Mouse (Mus musculus) gastrocnemius, postnatal 25 days (tissue): Measurements from ENCODE around the gene Unc5c. TPM values are rescaled to one million over a fixed set of nuclear protein-coding genes. Genes with fewer than 3 reads are reported as not detected.

Experiments
- DNase-seq: peaks from one replicate; pipeline ENCODE4 v3.0.0; 2022
- total RNA-seq, 2 experiments: library from RNA; stranded (reverse); gene quantifications; 1 replicate in 1 of 2; 2 replicates in 1 of 2; pipeline ENCODE4 v1.2.3; 2021

The Unc5c gene
- total RNA-seq, 2 experiments from 2014 or later = not detected

DNA sequence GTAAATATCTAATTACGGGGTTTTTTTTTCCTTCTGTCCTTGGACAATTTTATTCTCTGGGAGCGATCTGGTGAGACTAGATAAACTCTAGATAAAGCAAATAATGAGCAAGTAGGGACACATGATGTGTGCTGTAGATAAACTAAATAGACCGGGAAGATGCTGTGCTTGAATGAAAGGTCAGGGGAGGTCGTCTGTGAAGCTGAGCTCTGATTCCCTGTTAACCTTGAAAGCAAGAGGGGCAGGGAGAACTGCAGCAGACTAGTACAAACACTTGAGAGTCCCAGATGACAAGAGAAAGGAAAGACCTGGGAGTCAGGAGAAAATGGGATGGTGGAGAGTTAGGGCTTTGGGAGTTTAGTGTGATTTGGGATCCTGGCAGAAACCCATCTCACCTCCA lies 251.4 kb downstream of the Unc5c start:
- no peak for DNase-seq

GRCm38 (mm10) chr3:141719050-141719449 lies 254.0 kb downstream of the Unc5c start:
- DNase-seq = no peak

DNA sequence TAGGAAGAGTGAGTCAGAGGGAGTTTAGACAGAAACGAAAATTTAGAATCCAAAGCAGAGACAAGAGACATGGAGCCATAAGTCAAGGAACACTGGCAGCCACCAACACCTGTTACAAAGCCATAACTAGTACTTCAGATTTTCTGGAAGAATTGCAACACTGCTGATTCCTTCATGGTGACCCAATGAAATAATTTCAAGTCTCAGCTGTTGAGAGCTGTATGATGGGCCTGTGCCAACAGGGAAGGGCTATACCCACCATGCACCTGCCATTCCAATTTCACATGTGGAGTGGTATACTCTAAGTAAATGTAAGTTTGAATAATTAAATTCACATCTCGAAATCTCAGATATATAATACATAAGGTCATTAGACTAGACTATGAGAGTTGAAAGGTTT lies 259.5 kb downstream of the Unc5c start:
- DNase-seq = no peak

DNA sequence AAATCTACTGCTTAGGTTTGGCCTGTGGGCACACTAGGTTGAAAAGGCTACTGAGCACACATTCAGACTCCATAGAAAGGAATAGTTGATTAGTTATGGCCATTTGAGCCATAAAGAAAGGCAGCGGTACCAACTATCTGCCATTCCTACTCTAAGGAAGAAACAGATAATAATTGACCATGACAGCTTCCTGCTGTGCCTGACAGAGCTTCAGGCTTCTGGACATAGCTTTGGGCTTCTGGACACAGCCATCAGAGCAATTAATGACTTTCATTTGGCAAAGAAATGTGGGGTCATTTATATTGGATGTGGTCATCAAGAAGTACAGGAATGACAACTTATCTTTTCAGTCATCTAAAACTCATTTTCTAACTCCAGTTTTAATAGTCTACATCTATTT lies 260.4 kb downstream of the Unc5c start:
- DNase-seq = no peak

GRCm38 (mm10) chr3:141733844-141734243 lies 268.8 kb downstream of the Unc5c start:
- DNase-seq = no peak

- DNase-seq = no peak
Measured at GRCm38 (mm10) chr3:141735285-141735684, 270.3 kb downstream of the Unc5c start.

GRCm38 (mm10) chr3:141745322-141745721 lies 280.3 kb downstream of the Unc5c start:
- DNase-seq = no peak

GRCm38 (mm10) chr3:141748694-141749381 lies 283.8 kb downstream of the Unc5c start:
- DNase-seq = no peak

GRCm38 (mm10) chr3:141752172-141752571 lies 287.2 kb downstream of the Unc5c start:
- DNase-seq = no peak

GRCm38 (mm10) chr3:141757259-141757658 lies 292.2 kb downstream of the Unc5c start:
- DNase-seq = no peak

DNA sequence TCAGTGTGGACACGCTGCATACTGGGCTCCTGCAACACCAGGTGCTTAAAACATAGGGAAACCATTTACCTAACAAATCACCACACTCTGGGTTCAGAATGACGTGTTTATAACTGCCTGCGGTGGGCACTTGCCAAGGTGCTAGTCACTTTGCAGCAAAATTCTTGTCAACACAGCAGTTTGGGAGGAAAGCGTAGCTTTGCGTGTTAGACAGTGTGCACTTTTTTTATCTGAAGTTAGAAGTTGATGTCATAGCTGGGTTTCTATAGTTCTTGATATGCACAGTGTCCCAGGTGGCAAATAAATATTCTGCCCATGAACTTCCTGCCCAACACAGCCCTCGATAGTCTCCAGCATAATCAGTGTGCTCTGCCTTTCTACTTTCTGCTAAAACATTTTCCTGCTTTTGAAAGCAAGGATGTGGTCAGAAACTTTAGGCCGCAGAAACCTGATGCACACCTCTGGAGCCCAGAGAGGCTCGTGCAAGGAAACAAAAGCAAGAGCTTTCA lies 313.4 kb downstream of the Unc5c start:
- DNase-seq = no peak

DNA sequence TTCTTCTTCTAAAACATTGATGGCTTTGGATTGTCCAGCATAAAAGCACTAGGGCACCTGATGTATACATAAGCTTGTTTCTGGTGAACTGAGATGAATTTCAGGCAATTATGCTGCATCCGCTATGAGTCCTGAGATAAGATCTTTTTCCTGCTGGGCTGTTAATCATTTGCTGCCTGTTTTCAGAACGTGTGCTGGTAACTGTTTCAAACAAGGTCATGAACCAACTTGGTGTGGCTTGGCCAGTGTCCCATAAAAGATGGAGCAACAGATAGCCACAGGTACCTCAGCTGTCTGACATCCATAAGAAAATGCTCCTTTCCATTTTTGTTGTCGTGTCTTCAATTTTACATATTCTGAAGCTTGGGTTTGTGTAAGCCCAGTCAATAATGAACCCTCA lies 314.2 kb downstream of the Unc5c start:
- DNase-seq = no peak

GRCm38 (mm10) chr3:141782553-141782952 lies 317.5 kb downstream of the Unc5c start:
- no peak for DNase-seq

DNA sequence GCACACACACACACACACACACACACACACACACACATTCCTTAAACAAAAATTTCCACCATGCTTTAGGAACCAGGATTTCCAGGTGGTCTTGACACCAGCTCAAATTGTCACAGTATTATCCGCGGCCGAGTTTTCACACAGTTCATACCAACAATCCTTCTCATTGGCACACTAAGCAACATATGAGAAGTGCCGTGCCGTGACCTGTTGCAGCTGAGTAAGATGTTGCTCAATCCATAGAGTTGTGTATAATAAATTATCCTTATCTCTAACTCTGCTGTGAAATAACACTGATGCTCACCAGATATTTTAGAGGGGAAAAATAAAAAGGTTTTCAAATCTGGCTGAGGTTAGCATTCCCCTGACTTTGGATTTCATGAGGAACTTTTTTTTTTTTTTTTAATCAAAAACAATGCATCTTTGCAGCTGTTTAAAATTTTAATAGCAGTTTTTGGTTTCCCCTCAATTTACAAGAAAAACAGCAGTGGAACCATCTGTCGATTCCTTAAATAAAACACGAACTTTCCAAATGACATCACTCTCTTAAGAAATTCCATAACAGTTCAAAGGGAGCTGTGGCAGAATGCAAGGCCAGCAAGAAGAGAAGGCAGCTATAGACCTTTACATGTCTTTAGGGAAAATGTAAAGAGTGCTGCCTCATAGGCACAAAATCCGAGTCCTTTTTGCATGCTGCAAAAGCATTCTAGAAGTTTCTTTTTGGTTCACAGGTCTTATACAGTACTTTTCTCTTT lies 326.2 kb downstream of the Unc5c start:
- DNase-seq = no peak

GRCm38 (mm10) chr3:141792106-141792505 lies 327.1 kb downstream of the Unc5c start:
- no peak for DNase-seq

DNA sequence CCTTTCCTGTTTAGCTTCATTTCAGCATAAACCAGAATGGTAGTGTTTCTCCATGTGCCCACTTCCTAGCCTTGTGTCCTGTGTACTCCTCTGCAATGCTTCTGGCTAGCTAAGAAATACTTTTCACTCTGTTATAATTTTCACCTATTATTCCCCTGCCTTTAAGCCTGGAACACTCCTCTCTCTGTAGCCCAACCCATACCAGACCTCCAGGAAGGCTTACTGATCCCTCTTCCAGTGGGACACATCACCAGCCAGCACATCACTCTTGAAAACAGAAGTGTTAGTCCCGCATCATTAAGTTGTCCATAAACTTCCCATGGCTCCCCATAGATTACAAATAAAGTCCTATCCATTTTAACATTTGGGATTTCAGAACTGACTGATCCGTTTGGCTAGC lies 328.7 kb downstream of the Unc5c start:
- no peak for DNase-seq

DNA sequence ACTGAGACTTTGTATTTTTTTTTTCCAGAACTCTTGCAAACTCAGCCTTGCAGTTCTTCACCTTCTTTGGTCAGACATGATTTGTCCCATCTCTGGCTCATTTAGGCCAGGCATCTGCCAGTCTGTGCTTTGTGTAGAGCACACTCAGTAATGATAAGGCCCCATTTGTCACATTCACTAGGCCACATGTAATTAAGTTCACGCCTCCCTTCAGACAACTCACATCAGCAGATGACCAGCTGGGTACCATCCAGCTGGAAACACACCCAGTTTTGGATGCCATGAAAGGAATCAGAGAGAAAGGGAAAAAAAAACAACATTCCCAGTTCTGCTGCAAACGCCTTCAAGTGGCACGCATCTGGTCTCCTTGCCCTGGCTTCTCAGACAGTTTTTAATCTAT lies 329.4 kb downstream of the Unc5c start:
- no peak for DNase-seq

- DNase-seq = no peak
Measured at GRCm38 (mm10) chr3:141797372-141797771, 332.4 kb downstream of the Unc5c start.

GRCm38 (mm10) chr3:141797789-141798188 lies 332.8 kb downstream of the Unc5c start:
- no peak for DNase-seq

DNA sequence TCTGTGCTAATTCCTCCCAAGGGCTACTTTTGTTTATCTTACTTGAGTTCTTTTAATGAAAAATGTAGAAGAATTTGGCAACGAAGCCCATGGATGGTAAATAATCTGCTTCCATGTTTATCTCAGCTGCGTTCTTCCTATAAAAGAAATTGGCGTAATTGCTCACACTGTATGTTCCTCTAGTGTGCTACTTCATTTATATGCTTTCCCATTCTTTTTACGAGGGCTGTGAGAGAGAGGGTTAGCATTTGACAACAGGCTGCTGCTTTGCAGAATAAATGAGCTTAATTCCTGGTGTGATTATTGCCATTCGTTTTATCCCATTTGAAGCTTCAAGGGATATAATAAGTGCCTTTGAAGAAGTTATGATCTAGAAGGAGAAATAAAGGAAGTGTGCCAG lies 339.1 kb downstream of the Unc5c start:
- no peak for DNase-seq

DNA sequence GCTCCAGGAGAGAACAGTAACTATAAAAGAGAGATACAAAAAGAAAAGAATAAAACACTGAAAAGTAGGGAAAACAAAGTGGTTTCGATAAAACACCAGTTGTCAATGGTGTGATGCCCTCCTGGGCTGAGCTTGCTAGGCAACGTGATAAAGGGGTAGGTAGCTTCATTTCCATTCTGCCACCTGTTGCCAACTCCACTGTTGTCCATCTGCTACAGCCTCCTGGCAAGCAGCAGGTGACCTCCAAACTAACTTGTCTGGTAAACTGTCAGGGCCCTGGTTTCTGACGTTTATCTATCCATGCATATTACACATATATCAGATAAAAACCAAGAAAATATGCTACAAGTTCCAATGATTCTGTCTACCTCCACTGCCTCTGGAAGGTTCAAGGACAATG lies 344.6 kb downstream of the Unc5c start:
- DNase-seq = no peak

DNA sequence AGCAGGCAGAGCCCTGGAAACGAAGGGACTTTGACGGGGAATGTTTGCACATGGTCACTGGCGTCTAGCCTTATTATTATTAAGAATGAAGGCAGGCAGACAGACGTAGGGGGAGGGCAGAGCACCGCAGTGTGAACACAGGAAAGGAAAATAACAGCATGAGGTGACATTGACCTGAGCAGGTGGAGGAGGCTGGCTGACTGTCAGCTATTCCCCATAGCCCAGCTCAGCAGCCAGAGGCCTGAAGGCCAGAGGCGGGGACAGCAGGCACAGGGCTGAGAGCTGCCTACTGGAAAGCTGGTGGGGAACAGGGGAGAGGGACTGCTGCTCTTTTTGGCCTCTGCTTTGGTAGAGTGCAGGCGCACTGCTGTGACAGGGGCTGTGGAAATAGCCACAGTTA lies 345.9 kb downstream of the Unc5c start:
- no peak for DNase-seq

DNA sequence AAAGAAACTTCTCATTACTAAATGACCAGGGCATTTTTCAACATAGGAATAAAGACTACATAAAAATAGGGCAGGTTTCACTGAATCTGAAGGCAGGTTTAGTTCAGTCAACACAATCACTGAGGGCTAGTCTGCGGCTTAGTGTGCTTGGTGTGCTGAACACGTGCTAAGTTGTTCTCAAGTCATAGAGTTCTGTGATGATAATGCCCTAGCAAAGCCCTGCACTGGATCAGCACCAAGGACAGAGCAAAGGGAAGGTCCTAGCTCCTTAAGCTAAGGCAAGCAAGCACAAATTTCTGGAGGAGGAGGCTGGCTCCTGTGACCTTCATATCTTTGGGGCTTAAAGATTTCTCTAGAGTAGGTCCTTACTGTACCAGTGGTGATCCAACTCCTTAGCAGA lies 346.3 kb downstream of the Unc5c start:
- no peak for DNase-seq

DNA sequence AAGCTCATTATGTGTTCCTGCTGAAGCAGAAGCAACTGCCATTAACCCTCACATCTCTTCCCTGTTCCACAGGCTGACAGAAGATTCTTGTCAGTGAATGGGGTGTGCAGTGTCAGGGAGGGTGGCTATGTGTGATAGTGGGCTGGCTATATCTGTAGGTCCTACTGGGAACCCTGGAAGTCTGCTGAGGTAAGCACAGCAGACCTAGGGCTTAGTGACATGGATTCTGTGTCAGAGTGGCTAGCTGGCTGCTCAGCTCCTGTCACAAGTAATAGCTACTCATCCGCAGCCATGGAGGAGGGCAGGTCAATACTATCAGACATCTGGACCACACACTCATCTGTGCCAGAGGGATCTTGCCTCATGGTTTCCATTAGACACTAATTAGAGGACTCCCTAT lies 349.8 kb downstream of the Unc5c start:
- DNase-seq = no peak
